Mouse (Mus musculus): Measurements from ENCODE around the gene Gsdma3.

The Gsdma3 gene

DNA sequence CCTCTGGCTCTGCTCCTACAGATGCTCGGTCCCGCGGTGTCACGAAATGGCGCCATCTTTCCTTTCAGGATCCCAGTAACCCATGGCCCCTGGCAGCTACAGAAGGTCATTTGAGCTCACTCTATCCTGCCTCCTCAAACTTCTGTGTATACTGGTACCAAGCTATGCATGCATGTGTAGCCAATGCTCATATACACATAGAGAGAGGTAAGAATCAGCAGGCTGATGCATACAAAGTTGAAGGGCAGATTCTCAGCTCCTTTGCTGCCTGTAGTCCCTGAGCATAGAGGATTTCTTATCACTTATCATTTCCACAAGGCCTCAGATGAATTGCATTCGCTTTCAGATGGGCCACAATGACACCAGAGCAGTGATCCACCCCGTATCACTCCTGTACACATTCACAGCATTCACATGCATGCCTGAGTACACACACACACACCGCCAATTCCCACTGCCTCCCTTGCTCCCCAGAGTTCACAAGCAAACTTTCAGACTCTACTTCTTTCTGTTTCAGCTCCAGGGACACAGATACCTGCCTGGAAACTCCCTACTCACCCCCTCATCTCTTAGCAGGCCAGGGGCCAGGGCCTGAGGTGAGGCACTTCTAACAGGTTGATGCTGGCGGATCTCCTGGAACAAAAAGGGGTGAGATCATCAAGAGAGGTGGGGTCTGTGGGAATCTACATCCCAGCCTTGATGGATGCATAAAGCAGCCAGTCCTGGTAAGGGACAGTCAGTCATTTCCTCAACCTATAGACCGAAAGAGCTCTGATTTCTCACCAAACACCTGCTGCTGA, at the start of gene Gsdma3, which contains the start of gene Gm12355:
Gene Gsdma3 (plus strand): TSS at position 750 of the 800 bp plus-strand sequence.
Gene Gm12355 (minus strand): TSS at position 51 of the 800 bp plus-strand sequence.
- WGBS, result 92% methylated on average over 10 of the region's 10 CpGs

DNA sequence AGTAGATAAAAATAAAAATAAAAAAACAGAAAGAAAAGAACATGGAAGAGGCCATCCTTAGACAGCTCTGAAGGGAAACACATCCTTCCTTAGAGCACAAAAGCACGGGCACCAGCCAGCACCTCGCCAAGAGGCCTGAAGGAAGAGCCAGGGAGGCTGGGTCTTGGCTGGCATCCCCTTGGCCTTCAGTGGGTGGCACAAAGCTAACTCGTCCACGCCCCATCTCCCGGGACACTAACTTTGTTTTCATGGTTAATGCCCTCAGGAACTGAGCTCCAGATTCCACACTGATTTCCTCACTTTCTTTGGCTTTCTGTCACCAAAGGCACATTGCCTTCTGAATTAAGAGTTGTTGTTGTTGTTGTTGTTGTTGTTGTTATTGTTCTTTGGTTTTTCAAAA, 48.4 kb upstream of the Gsdma3 start:
- WGBS, result 76% methylated on average over 5 of the region's 5 CpGs

DNA sequence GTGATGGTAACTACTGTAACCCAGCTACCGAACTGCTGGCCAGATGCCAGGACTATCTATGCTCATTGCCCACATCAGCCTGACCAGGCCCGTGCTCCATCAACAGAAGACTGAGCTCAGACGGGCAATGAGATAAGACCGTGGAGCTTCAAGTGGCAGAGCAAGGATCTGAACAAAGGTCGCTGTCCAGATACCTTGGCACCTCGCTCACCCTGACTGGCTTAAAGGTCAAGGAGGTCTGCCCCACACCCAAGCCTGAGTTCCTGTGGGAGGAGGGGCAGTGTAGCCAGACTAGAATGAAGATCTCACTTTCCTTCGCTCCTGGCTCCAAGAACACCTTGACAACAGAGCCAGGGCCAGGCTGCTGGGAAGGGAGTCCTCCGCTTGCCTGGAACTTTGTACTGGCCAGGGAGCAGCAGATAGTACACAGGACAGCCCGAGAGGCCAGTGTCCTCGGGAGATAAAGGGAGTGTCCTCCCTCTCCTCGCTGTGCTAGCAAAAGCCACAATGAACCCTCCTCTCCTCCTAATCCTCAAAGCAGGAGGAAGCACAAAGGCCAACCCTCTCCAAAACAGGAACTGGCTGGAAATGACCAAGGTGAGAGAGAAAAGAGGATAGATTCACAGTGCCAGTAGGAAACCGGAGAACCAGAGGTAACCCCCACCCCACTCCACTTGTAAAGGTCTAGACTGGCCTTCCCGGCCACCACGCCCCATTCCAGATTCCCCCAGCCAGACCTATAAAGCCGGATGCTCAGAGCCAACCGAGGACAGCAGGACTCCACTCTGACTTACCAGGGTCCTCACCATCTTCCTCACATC, 45.6 kb upstream of the Gsdma3 start:
- WGBS, result 65% methylated on average over 16 of the region's 16 CpGs

DNA sequence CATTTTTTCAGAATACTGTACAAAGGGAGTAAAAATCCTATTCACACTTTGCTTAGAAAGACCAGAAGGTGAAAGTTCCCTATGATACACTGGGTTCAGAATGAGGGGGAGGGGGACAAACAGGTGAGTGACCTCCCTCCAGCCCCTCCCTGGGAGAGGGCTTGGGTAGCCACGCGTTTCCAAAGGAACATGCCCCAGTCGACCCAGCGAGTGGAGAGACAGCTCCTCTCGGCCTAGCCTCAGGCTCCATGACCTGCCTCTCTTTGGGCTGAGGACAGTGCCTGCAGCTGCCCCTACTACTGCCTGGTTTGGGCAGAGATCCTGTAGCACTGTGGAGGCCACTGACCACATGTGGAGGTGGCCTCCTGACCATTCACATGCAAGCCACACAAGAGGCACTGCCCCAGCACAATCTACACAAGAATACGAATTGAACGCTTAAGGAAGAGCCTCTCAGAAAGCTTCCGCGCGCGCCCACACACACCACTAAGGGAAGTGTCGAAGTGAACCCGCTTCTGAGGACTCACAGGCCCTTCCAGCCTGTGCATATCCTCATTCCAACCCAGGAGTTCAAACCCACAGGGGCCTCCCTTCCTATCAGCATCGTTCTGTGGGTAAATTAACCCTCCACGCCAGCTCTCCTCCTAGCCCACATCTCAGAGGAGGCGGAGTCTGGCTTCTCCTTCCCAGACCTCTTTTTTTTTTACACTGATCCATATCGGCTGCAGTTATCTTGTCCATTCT, 44.7 kb upstream of the Gsdma3 start:
- WGBS, result 45% methylated on average over 17 of the region's 17 CpGs

DNA sequence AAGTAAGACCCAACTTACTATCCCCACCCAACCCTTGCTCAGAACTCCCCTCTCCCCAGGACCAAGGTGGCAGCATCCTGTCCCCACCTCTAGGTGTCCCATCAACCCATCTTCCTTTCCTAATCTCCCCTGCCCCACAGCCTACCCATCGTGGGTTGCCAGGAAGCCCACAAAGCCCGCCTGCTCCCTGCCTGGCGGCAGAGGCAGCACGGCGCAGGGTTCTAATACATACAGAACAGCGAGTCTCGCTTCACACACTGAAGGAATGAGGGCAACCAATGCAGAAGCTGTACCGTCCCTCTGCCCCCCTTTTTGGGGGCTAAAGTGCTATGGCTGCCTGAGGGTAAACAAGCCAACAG, 44.2 kb upstream of the Gsdma3 start:
- 70% methylated on average over 8 of the region's 8 CpGs for WGBS

DNA sequence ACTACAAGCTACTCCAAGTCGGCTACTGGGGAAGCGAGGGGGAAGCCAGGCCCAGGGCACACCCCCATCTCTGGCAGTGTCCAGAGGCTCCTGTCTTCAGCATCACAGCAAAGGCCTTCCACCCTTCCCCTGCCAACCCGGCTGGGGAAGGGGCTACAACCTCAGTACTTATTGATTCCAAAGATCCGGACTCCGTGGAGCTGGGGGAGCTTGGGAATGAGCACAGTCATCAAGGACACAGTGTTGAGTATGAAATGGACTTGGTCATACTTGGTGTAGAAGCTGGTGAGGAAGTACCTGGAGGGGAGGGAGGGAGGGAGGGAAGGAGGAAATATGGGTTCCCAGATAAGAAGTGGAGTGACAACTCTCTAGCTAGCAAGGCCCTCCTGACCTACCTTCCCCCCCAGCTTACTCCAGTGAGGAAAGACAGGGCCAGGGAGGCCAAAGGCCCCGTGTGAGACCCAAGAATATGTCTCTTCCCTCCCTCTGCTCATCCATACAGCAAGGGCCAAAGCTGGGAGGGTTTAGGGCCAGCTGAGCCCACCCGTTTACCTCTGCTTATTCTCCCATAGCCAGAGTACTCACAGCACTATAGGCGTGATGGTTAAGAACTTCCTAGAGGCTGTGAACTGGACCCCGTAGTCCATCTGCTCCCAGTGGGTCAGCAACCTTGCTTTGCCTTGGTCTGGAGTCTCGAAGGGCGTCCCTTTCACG, 43.5 kb upstream of the Gsdma3 start:
- WGBS, result 87% methylated on average over 12 of the region's 12 CpGs

DNA sequence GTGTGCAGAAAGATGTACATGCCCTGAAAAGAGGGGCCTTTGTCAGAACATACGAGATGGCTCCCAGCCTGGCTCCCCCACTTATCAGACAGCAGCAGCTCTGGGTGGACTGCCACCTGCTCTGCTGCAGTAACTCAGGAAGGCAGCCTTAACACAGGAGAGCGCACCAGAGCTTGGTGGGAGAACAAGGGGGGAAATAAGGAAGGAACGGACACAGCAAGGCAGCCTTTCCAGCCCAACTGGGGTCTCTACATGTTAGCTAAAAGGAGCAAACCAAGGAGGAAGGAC, 43.0 kb upstream of the Gsdma3 start:
- 84% methylated on average over 3 of the region's 3 CpGs for WGBS

DNA sequence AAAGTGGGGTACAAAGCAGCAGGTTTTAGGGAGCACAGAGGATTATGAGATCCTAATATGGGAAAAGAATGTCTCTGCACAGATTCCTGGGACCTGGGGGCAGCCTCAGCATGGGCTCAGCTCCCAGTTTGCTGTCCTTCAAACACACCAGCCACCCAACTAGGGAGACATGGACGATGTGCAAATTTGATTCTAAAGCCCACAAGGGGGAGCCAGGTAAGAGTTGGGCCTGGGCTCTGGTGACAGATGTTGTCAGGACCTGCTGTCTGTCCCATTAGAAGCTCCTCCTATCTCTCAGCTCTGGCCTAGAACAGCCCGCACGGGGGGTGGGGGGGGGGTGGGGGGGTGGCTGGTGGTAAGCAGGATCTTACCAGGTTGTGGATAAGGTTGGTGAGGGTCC, 42.6 kb upstream of the Gsdma3 start:
- WGBS, result 39% methylated on average over 3 of the region's 3 CpGs

DNA sequence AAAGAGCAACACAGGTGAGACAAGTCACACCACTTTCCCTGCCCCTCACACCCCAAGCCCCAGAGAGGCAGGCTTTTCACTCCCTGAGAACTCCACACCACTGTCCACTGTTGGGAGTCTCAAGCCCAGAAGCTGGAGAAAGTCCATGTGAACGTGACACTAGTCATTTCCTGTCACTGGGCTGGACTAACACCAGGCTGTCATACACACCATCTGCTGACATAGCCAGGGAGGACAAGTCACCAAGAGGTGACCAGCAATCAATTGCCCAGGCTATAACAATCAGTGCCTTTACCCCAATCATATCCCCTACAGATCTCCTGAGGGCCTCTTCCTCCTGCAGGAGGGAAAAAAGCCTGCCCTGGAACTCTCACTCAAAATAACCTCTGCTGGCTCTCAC, 42.0 kb upstream of the Gsdma3 start:
- 67% methylated on average over 1 of the region's 1 CpGs for whole genome bisulfite sequencing

DNA sequence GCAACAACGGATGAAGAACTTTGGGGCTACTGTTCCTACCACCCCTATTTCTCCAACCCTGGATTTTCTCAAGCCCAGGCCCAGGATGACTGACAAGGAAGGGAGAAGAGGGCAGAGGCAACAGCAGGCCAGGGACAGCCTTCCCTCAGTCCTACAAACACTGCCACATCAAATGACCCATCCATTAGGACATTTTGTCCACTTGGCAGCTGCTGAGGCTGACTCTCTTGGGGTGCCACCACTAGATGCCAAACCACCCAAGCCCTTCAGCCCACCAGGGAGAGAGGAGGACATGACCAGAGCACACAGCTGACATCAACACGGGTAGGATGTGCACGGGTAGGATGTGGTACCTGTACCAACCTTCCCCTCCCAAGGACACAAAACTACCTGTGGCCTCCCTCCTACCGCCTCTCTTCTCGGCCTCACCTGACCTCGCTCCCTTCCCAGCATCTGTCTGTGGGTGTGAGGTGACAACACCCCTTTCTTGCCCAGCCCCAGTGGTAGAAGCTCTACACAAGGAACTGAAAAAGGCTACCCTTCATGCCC, 41.5 kb upstream of the Gsdma3 start:
- WGBS, result 82% methylated on average over 6 of the region's 6 CpGs

DNA sequence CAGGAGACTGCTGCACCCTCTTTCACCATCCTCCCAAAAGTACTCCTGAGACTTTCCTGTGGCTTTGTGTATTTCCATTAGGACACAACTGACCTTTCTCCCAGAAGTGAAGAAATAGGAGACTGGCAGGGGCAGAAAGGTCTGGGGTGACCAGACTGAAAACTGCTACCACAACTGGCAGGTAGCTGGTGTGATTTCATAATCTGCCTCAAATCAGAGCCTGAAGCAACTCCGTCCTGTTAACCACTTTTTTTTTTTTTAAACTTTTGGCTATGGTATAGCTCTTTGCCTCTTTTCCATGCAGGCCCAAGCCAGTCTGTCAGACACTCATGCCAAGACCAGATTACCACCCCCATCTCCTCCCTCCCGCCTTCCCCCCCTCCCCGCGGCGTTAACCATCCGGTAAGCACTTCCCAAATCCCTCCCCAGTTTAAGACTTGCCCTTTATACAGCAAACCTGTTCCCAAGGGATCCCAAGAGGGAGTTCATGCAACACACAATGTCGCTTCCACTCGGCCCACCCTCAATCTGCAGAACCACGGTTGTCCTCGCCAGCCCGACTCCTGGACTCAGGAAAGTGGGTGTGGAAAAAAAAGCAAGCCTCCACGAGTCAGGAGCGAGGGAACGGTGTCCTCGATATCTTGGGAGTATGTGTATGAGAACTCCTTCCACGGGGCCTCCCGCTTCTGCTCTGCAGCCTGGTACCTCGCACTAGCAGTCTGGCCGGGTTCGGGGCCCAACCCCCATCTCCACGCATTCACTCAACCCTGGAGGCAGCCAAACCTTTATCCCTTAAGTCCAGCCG, 39.9 kb upstream of the Gsdma3 start:
- 1% methylated on average over 22 of the region's 22 CpGs for WGBS

DNA sequence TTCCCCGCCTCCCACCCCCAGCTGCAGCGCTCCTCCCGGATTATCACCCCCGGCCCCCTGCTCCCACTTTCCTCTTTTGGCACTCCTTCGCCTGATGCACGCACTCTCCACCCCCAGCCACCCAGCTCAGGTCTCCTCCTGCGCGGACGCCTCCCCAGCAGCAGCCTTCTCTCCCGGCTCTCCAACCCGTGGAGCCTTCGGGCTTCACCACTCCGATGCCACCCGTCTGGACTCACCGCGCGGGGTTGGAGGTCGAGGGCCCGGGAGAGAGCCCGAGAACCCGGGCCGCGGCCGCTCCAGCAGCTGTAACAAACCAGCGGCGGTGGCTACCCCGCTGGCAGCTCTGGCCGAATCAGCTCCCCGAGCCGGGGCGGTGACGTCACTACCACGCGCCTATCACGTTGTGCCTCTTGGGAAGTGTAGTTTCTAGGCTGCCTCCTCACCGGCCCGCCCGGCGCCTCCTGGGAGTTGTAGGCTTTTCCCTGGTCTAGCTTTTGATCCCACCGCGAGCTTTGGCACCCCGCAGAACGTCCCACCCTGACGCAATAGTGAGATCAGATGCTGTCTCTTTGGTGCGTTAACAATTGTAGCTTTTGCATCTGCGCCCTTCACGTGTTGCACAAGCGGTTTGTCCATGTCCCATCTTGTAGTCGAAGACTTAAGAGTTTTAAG, 39.1 kb upstream of the Gsdma3 start, which contains the start of gene Ormdl3:
Gene Ormdl3 (minus strand): TSS at position 477 of the 672 bp plus-strand sequence.
- 1% methylated on average over 49 of the region's 49 CpGs for WGBS

DNA sequence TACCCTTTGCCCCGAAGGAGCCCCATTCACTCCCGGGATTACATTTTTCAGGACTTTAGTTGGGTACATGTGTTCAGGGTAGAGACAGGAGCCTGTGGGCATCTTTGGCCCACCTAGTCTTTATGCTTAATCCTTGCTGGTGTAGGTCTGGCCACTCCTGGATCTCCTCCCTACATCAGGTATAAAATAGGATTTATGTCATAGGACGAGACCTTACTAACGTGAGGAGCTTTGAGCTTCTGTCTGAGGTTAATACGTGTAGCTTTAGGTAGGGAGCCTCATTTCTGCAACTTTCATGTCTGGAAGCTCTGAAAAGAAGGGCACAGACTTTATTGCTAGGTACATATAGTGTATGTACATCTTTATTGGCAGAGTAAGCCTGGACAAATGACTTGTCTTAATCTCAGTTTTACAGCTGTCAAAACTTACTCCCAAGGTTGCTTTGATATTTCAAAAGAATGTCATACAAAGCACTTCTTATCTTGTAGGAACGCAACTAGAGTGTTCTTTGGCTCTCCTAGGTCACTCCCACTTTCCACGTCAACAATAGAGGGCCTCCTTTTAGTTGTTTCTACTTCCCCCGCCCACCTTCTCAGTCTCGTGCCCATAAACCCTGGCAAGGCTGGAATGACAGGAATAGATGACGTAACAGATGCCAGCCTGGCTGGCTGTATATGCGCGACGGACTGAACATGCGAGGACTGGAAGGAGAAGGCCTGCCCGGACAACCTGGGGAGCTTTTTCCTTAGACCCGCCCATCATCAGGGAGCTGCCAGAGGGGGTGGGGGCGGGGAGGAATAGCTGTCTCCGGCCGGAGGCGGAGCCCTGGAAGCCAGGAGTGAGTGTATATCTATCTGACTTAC, 38.2 kb upstream of the Gsdma3 start:
- 7% methylated on average over 20 of the region's 20 CpGs for WGBS

DNA sequence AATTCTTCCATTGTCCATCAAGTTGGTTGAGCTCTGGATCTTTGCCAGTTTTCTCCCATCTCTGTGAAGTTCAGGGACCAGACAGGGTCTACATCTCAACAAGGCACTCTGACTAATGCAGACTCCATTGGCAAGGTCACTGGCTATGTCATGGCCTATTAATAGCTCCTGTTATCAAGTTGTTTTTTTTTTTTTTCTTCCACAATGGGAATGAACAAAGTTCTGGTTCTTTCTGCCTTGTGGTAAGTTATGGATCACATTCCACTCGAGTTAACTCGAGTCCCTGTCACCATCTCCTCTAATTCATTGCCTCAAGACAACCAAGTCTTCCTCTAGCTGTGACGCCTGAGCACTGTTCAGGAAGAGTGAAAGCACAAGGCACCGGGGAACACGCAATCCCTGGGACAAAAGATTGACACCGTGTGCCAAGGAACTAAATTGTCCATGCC, 37.3 kb upstream of the Gsdma3 start:
- WGBS, result 56% methylated on average over 6 of the region's 6 CpGs

DNA sequence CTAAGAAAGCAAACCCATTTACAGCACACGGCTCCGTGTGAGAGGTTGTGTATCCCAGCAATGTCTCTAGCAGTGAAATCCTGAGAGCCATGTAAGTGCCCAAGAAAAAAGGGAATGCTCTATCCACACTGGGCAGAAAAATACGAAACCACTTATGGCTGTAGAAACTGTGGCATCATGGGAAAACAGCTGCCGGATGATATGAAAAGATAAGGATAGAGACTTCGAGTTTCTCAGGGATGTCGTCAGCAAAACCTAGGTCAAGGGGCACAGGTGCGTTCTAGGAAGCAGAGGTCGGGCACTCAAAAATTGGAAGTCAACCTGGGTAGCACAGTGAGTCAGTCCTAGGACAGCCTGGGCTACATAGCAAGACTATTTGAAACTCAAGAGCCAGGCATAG, 36.9 kb upstream of the Gsdma3 start:
- 80% methylated on average over 8 of the region's 8 CpGs for whole genome bisulfite sequencing

DNA sequence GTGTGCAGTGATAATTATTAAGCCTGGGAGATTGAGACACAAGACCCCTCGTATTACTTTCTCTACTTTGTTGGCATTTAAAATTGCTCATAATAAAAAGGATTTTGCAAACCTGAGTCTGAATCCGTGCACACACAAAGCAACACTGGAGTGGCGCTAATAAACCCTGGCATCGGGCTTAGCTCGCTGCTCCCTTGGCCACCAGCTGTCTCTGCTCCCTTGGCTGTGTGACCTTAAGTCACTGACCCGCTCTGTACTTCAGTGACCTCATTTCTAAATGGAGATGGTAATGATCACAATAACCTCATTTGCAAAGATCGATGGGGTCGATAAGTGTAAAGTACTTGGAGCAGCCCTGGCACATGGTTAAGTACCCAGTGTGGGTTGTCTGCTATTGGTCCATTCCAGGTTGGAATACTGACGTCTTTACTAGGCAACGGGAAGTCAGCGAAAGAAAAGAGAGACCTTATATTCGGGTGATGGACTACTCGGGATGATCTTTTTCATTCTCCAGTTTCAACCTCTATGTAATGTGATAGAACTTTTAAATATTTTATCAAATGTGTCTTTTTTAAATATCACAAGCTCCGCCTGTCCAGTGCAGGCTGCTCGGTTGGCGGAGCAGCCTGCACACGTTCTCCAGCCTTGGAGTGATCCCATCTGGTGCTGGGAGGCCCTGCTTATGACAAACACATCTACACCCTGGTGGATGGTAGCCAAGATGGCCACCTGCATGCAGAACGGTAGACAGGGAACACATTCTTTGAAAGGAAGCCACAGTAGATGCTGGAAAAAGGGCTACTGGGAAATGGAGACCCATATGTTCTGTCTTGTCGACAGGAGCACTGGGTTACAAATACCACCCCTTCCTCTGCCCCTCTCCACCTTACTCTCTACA, 35.4 kb upstream of the Gsdma3 start:
- WGBS, result 66% methylated on average over 19 of the region's 19 CpGs

DNA sequence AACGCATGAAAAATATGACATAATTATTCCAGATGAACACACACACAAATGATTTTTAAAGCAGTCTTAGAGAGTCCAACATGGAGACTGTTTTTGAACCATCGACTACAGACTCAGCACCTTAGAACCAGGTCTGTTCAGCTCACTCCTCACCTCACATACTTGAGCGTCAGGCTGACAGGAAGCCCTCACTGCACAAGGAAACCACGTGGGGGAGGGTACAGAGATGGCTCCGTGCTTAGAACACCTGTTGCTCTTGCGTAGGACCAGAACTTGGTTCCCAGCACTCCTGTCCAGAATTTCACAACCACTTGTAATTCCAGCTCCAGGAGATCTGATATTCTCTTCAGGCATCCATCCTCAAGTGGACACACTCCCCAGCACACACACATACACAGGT, 31.1 kb upstream of the Gsdma3 start:
- 78% methylated on average over 6 of the region's 6 CpGs for WGBS

DNA sequence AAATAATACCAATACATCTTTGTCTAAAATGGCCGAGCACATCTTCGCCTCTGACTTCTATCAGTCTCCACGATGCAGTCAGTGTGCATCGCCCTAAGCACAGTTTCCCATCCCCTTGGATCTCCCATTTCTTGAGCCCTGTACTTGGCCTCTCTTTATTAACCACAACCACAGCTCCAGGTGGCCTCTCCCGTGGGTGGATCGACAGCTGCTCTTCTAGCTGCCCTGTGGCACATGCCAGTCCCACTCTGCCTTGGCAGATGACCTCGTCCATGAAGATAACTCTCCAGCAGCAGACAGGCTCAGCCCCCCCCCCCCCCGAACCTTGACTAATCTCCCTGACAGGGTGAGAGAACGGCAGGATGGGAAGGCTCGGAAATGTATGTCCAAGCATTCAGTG, 30.7 kb upstream of the Gsdma3 start:
- WGBS, result 83% methylated on average over 10 of the region's 10 CpGs
